Mouse (Mus musculus) adrenal gland, postnatal 25 days (tissue): ENCODE data around the gene Gm13212. TPM values are rescaled to one million over a fixed set of nuclear protein-coding genes. Genes with fewer than 3 reads are reported as not detected.
"Not testable (repeated sequence)": the region's sequence is repeated elsewhere in the genome, so short reads cannot be mapped to it uniquely, and the experiment has no call there.

Experiments used
- DNase-seq: peaks from one replicate; pipeline ENCODE4 v3.0.0; 2021; ENCODE audit warnings: mixed read lengths
- long read RNA-seq: library from polyadenylated mRNA; stranded (forward); transcript quantifications from one replicate; pipeline ENCODE4 v2.0.0, GENCODE M21; 2021
- total RNA-seq: library from RNA; stranded (reverse); gene quantifications from 2 replicates; pipeline ENCODE4 v1.2.3, GENCODE M21; 2021

Gm13212 gene
- total RNA-seq, result 2.8 and 4.5 TPM in 2 replicates
- long read RNA-seq, partial matches to known transcripts, result 0 of 2 reads
- long read RNA-seq, other reads (novel, unspliced or antisense), result 2 of 2 reads

DNA sequence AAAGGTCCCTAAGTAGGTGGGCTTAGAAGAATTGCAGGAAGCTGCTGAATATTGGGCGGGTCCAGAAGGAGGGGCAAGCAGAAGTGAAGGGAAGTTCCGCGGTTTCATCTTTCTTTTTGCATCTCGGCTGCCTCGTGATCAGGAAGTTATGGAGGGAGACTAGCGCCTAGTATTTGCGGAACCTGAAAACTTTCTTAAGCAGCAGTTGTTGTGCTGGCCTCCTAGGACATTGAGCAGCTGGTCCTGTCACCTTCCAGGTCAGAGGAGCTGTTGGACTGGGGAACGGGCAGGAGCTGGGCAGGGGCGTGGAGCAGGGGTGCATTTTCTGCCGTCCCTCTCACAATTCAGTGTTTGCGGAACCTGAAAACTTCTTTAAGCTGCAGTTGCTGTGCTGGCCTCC lies at the start of gene Gm13212:
TSS of gene Gm13212 (plus strand) at position 89 of the 400 bp plus-strand sequence.
- peak; percentile 5 for DNase-seq

DNA sequence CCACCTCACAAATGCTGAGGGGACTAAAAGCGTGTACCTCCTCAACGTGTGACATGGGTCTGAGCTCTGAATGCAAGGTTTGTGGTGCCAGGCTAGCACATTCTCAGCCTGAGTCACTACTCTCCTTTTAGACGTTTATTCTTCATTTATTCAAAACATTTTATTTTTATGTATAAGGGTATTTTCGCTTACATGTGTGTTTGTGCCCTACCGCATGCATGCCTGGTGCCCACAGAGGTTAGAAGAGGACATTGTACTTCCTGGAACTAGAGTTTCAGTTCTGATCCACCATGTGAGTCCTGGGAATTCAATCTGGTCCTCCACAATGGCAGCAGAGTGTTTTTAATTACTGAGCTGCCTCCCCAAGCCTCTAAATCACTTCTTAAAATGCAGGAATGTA lies 41.1 kb upstream of the Gm13212 start:
- not testable (repeated sequence) for DNase-seq

DNA sequence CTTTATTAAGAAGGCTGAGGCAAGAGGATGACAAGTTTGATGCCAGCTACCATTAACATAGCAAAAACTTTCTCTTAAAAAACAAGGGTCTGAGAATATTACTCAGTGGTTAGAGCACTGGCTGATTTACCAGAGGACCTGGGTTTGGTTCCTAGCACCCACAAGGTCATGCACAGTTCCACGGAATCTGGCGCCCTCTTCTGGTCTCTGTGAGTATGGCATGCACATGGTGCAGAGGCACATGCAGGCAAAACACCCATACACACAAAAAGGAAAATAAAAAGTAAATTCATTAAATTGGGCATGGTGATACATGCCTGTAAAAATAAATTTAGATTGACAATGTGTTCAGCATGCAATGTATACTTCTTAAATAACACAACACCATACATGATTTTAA lies 39.9 kb upstream of the Gm13212 start:
- DNase-seq, result not testable (repeated sequence)

DNA sequence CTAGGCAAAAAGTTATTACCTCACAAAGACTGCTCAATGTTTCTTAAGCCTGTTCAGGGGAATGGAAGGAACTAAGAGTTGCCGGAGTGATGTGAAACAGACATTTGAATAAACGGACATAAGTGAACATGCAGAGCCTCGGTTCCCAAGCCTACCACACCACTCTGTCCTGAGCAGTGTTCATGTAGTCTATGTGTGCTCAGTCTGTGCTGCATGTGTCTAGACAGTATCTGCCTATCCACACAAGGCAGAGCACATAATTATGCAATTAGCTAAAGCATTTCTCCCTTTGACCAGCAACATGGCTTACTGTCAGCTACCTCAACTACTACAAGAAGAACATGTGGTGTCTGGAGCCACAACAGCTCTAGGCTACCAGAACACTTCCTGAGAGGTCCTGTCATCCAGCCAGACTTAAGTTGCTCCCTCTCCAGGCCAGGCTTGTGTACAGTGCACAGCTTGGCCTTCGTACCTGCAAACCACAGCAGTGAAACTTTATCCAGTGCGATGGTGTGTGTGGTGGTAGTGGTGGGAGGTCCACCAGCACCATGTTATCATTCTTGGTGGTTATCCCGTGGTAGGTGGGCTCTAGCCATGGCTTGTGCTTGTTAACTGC lies 39.1 kb upstream of the Gm13212 start:
- not testable (repeated sequence) for DNase-seq

DNA sequence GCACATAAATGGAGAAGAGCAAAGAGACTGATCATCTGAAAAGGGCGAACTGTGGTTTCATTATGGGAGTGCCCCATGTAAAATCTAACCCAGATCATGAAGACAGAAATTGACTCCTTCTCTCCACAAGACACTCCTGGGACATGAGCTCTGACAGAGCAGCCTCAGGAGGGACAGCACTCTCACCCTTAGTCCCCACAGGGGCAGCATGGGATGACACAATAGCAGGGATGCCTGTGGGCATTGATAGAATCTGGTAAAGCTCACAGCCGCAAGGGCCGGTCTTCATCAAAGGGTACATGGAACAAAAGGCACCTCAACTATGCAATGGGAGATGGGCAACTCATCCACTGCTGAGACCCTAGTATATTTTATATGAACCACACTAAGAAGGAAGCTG lies 38.5 kb upstream of the Gm13212 start:
- DNase-seq, result not testable (repeated sequence)

DNA sequence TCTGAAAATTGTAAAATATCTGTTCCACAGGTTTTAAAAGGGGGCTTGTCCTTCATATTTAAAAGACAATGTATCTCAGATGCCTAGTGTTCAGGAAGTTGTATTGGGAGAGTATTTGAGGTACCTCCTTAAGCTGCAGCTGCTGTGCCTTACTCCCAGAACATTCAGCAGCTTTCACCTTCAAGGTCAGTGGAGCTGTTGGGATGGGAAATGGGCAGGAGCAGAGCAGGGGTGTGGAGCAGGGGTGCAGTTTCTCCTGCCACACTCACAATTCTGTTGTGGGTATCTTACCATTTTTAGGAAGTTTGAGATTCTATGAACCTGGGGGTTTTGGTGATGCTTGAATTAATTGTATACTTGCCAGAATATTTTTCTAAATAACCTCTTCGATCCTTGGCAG lies 28.3 kb upstream of the Gm13212 start:
- DNase-seq, result no peak

DNA sequence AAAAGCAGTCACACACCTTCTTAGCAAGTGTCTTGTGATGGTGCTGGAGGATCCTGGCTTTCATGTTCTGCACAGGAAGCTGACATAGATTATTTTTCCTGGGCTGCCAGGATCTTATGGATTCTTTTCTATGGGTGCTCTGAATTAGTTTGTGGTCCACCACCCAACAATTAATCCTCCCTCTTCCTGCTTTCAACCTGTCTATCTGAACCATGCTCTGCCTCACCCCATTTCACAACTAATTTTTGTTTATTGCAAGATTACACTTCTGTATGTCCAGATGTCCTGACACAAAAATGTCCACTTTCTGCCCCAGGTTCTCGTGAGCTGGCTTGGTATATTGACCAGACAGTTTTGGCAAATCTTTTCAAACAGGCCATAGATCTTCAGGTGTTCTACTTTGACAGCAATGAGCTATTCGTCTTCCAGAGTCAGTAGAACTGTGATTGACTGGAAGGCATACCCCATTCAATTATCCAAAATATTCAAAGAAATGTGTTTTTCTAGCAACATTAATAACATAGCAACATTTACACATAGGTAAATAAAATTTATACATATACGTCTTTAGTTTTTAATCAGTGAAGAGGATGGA lies 25.4 kb upstream of the Gm13212 start:
- DNase-seq, result no peak

DNA sequence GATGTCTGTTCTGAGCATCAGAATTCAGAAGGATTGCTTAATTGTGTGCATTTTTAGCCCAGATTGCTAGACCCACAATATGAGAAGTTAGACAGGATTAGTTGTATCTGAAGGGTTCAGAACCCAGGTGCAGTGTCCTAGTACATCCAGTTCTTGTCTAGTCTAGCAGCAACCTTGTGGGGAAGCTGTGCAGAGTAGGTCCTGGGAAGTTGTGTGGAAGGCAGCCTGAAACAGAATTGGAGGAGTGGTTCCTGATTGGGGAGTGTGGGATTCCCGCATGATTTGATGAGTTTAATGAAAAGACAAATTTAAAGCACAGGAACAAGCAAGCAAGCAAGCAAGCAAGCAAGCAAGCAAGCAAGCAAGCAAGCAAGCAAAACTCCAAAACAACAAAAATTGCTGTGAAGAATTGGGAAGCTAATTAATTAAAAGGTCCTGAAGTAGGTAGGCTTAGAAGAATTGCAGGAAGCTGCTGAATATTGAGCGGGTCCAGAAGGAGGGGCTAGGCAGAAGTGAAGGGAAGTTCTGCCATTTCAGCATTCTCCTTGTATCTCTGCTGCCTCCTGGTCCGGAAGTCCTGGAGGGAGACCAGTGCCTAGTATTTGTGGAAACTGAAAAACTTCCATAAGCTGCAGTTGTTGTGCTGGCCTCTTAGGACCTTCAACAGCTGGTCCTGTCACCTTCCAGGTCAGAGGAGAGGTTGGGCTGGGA lies 20.7 kb upstream of the Gm13212 start:
- DNase-seq, result no peak

DNA sequence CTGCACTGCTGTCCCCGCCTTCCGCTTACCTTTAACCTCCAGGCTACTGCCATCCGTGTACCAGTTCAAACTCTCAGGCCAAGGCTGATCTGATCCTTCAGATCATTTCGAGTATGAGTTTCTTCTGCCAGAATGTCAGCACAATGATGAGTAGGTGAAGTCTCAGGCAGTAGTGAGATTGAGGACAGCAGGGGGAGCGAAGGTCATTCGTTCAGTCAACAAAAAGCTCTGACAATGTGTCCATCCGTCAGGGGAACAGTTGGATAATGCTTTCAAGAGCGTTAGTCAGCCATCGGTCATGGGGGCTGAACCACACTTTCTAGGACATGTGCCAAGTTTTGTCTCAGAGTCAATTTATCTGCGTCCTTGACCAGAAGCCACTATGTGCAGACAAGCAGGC lies 14.5 kb upstream of the Gm13212 start:
- DNase-seq, result not testable (repeated sequence)

DNA sequence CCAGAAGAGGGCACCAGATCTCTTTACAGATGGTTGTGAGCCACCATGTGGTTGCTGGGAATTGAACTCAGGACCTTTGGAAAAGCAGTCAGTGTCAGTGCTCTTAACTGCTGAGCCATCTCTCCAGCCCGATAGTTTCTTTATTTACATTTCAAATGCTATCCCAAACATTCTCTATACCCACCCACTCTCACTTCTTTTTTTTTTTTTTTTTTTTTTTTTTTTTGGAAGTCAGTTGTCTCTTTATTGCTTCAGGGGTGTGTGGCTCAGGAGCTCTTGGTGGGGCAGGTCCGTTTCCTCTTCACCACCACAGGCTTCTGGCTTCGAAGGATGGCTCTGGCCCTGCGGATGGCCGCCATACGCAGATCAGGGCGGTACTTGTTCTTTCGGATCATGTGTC lies 8.3 kb upstream of the Gm13212 start:
- not testable (repeated sequence) for DNase-seq

DNA sequence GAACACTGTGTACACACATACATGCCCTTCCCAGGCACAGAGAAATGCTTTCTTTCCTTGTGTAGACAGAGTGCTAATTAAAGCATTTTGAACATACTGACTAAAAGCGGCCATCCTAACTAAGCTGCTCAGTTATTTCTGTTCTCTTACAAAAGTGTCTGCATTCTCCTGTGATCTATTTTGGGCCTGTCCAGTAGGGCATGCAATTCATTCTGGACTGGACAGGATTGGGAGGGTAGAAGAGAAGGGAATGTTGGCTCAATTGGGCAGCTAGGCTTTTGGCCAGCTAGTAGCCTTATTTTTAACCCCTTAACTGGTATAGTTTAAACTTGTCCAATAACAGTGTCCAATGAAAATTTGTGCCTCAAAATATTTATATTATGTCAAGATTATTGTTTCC lies 4.6 kb upstream of the Gm13212 start:
- DNase-seq, result not testable (repeated sequence)

DNA sequence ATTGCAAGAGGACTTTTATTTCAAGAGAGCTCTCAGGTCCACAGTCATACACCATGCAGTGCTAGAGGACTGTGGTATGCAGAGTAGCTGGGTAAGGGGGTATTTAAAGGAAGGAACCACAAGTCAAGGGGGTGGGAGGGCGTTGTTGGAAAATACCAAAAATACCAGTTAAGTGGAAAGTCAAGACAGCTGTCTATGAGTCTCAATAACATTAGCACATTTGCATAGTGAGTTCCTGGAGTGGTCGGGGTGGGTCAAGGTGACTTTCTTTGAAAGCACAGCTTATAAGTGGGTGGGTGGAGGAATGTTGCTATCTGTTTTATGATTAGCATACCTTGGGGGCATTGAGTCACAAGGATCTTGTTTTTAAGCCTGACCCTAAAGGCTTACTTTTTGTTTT lies 1.1 kb downstream of the Gm13212 start:
- DNase-seq, result not testable (repeated sequence)

DNA sequence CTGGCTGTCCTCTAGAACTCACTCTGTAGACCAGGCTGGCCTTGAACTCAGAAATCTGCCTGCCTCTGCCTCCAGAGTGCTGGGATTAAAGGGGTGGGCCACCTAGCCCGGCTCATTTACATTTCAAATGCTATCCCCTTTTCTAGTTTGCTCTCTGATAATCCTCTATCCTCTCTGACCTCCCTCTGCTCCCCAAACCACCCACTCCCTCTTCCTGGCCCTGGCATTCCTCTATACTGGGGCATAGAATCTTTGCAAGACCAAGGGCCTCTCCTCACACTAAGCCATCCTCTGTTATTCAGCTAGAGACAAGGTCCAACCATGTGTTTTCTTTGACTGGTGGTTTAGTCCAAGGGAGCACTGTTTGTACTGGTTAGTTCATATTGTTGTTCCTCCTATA lies 9.2 kb downstream of the Gm13212 start:
- not testable (repeated sequence) for DNase-seq

DNA sequence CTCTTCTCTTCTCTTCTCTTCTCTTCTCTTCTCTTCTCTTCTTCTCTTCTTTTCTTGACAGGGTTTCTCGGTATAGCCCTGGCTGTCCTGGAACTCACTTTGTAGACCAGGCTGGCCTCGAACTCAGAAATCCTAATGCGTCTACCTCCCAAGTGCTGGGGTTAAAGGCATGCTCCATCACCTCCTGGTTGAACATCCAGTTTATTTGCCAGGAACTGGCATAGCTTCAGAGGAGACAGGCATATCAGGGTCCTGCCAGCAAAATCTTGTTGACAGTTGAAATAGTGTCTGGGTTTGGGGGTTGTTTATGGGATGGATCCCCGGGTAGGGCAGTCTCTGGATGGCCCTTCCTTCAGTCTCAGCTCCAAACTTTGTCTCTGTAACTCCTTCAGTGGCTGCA lies 9.8 kb downstream of the Gm13212 start:
- DNase-seq, result not testable (repeated sequence)

DNA sequence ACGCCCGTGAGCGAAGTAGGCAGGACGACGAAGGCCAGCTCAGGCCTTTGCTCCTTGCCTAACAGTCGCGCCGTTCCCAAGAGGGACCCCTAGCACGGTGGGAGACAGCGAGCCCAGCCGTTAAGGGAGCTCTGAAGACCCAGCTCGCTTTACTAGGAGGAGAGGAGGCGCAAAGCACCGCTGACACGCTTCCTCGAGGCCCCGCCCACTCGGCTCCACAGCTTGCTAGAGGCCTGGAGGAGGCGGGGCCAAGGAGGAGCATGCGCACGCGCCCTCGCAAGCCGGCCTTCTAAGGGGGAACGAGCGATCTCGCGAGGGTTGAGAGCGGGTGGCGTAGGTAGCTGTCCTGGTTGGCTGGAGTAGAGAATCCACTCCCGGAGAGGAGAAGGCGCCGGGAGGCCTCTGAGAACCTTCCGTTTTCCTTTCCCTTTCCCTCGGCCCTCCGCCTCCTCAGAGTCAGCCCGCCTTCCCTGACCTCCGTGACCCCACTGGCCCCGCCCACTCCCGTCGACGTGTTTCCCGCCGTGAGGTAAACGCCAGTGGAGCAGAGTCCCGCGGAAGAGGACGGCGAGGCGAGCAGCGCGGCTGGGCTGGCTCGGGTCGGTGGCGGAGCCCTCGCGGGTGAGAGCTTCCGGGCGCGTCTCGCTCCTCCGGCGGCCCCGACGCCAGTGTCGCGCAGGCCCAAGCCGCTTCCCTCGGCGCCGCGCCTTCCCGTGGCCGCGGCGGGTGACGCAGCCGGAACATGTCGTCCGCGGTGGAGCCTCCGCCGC lies 55.6 kb downstream of the Gm13212 start:
- DNase-seq, result not testable (repeated sequence)

DNA sequence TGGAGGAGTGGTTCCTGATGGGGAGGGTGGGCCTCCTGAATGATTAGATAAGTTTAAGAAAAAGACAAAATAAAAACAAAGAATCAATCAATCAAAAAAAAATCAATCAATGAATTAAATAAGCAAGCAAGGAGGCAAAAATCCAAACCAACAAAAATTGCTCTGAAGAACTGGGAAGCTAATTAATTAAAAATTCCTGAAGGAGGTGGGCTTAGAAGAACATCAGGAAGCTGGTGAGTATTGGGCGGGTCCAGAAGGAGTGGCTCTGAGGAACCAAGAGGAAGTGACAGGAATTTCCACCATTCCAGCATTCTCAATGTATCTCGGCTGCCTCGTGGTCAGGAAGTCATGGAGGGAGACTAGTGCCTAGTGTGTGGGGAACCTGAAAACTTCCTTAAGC lies 85.4 kb downstream of the Gm13212 start, which contains the start of gene Zfp980:
TSS of gene Zfp980 (plus strand) at position 301 of the 400 bp plus-strand sequence.
- DNase-seq, result not testable (repeated sequence)

DNA sequence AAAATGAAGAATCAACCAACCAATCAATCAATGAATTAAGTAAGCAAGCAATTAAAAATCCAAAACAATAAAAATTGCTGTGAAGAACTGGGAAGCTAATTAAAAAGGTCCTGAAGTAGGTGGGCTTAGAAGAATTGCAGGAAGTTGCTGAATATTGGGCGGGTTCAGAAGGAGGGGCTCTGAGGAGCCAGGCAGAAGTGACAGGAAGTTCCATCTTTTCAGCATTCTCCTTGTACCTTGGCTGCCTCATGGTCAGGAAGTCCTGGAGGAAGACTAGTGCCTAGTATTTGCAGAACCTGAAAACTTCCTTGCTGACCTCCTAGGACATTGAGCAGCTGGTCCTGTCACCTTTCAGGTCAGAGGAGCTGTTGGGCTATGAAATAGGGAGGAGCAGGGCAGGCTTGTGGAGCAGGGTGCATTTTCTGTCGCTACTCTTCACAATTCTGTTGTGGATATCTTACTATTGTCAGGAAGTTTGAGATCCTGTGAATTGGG lies 89.4 kb downstream of the Gm13212 start:
- not testable (repeated sequence) for DNase-seq

Other genes with a start within 250 kb of the Gm13212 start
- 1.8 and 2.2 TPM in 2 replicates for gene Zfp990, start 74.4 kb upstream of the Gm13212 start, total RNA-seq
- gene Zfp980, start 85.5 kb downstream of the Gm13212 start, total RNA-seq, result 0.55 and 1.0 TPM in 2 replicates